Mouse (Mus musculus) CD4-positive helper T cell, adult 2 months (primary cell): ENCODE data around the gene Has3.

Experiments used
- DNase-seq: peaks from one replicate; pipeline ENCODE4 v3.0.0-alpha.2; 2012; ENCODE audit warnings: low read depth, missing footprints, low spot score

The Has3 gene

DNA sequence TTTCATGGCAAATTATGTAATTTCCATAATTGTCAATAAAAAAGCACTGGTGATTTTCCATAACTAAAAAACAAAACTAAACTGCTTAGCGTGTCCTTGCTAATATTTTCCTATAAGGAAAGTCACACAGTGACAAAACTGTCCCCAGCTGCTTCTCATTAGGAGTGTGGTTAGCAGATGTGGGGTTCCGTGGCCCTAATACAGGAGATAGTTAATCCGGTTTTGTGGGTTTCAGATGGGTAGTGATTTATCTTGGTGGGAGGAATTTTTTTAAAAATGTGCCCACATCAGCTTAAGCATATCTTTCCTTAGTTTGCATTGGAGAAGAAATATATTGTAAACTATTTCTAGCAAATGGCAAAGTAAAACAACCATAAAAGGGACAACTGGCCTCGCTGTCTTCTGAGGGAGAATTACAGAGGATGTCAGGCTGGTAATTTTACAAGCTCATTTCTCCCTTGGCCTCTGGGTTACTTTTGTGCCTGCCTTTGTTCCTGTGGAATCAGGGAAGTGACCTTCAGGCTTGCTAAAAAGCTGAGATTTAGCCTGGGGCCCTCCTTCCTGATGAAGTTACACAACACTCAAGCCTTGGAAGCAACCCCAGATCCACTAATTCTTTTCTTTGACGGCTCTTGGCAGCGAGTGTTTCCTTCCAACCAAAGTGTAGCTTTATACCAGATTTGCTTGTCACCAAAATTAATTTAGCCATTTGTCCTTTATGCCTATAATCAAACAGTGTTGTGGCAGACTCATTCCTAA is 59.3 kb downstream of the Has3 start:
- no peak for DNase-seq

DNA sequence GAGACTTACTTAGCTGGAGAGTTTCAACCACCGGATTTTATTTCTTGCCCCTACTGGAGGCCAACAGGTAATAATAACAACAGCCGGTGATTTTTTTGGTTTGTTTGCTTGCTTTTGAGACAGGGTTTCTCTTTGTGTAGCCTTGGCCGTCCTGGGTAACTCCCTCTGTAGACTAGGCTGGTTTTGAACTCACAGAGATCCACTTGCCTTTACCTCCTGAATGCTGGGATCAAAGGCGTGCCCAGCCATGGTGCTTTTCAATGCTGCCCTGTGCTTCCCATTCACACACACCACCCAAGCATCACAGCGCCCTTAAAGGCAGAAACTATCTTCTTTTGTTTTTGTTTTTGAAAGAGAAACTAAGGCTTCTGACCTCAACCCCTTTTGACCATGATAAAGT is 59.9 kb downstream of the Has3 start:
- DNase-seq: no peak

DNA sequence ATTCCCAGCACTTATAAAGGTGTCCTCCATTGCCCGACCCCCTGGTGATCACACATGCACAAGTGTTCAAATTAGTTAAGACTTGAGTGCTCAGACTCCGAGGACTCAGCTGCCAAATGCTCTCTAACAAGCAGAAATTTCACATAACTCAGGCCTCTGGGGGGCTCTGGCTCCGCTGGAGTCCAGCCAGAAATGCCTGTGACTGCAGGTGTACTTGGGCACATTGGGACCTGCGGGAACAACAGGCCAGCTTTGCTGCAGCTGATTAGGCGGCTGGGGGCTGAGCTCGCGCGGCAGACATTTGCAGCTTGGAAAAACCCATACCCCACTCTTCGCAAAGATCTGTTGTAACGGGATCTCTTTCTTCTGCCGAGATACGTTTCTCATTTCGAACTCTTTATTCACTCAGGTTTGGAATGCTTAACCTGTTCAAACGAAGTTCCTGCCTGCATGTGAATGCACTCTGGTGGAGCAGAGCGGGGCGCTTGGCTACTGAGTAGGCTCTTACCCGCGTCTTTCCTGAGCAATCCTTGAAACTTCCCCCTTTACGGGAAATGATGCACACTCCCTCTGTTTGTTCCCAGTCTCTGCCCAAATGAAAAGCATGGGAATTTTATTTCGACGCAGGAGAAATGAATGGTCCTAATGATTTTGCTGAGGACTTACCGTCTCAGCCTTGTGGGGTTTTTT is 62.5 kb downstream of the Has3 start:
- DNase-seq: no peak

DNA sequence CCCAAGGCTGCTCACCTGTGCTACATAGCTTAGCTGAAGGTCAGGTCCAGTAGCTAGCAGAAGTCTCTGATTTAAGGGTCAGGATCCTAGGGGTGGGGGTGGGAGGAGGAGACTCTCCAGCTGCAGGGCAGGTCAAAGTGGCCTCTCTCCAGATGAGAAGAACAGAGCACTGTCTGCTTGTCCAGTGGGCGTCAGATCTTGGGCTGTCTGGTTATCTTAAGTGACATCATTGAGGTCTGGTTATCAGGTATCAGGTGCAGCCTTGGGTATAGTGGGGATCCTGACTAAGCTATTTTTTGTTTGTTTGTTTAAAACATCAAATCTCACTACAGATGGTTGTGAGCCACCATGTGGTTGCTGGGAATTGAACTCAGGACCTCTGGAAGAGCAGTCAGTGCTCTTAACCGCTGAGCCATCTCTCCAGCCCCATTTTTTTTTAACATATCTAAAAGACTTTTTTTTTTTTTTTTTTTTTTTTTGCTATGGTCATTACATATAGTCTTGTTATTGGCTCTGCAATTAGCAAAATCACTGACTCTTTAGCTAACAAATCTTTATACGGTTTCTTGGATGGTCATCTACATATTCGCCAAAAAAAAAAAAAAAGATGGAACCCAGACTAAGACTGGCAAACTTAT is 63.6 kb downstream of the Has3 start:
- DNase-seq: peak; percentile 39
